Mouse (Mus musculus): Measurements from ENCODE around the gene Kat2b.
"Not testable (repeated sequence)": the region's sequence is repeated elsewhere in the genome, so short reads cannot be mapped to it uniquely, and the experiment has no call there.

Gene Kat2b

DNA sequence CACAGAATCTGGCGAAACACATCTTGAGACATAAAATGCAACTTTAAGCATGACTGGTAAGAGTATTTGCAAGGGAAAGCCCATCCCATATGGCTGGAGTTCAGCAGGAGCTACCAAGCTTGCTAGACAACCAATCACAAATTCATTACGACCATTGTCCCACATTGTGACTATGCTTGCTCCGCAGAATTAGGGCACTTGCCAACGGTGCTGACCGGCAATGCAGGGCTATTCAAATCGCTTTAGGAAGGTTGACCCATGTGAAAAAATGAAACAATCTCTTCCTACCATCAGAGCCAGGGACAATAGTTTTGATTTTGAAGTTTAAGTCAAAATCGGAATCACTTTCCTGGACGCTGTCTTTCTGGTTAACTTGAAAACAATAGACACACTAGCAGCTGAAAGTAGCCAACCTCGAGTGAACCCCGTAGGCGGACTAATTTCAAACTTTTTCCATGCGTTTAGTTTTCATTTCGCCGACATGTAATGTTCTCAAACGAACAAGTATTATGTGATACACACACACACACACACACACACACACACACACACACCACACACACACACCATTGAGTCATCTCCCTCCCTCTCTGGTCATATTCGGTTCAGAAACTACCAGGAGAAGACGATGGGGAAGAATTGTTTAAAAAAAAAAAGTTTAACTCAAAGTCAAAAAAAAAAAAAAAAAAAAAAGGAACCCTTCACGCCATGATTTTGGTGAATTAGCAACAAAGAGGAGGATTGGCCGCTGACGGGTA, at the start of gene Kat2b:
Kat2b (plus strand) TSS at position 701 of the 758 bp plus-strand sequence.
- DNase-seq (ENCODE audit: low read depth, low spot score): peak; percentile 69

DNA sequence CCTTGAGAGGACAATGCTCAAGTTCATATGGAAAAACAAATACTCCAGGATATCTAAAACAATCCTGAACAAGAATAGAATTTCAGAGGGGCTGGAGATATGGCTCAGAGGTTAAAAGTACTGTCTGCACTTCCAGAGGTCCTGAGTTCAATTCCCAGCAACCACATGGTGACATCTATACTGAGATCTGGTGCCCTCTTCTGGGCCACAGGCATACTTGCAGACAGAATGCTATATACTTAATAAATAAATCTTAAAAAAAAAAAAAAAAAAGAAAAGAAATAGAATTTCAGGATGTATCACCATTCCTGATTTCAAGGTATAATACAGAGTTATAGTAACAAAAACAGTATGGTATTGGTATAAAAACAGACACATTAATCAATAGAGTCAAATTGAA, 47.3 kb upstream of the Kat2b start:
- DNase-seq (ENCODE audit: low read depth, low spot score): peak; percentile 29

DNA sequence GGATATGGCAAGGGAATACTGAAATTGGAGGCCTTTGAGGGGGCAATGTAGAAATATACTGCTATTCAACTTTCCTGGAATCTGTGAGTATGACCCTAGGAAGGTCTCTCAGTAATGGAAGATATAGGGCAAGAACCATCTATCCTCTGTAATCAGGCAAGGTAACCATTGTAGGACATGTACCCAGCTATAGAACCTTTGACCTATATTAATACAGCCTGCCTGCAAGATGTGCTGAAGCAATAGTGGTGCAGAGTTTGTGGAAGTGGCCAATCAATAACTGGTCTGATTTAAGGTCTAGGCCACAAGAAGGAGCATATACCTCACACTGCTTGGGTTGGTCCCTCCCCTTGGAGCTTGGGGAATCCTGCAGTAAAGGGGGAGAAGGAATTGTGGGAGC, 46.2 kb upstream of the Kat2b start:
- no peak for DNase-seq (ENCODE audit: low read depth, low spot score)

DNA sequence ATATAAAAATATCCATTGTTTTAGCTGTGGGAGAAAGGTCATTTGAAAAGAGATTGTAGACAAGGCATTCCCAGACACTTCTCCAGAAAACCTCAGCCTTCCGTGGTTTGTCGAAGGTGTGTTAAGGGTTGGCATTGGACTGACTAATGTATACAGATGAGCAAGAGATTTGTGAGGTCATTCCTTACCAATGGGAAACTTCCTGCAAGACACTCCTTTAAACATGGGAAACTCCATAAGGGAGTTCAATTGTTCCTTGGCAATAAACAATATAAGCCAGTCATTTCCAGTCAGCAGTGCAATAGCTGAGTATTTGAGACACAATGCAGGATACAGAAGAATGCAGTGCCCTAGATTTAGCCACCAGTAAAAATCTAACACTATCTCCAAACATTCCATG, 38.6 kb upstream of the Kat2b start:
- no peak for DNase-seq (ENCODE audit: low read depth, low spot score)

DNA sequence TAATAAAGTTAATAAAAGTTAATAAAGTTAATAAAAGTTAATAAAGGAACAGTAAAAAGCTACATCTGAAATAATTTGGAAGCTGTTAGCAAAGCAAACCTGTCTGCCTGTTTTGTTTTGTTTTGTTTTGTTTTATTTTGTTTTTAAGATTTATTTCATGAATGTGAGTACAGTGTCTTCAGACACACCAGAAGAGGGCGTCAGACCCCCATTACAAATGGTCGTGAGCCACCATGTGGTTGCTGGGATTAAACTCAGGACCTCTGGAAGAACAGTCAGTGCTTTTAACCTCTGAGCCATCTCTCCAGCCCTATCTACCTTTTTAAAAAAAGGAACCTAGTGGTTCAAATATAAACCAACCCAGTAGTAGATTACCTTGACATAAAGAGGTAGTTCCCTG, 35.5 kb upstream of the Kat2b start:
- DNase-seq (ENCODE audit: low read depth, low spot score): peak; percentile 26

- peak; percentile 31 for DNase-seq (ENCODE audit: low read depth, low spot score)
These were observed 34.2 kb upstream of the Kat2b start for GRCm38 (mm10) chr17:53532425-53532824.

- DNase-seq (ENCODE audit: low read depth, low spot score): not testable (repeated sequence)
These were observed 27.3 kb upstream of the Kat2b start, which contains the start of gene Pp2d1 for GRCm38 (mm10) chr17:53539351-53539750. TSS of gene Pp2d1 (minus strand) at chr17:53539451.

- no peak for DNase-seq (ENCODE audit: low read depth, low spot score)
These were observed 24.1 kb upstream of the Kat2b start for GRCm38 (mm10) chr17:53542536-53542935.

DNA sequence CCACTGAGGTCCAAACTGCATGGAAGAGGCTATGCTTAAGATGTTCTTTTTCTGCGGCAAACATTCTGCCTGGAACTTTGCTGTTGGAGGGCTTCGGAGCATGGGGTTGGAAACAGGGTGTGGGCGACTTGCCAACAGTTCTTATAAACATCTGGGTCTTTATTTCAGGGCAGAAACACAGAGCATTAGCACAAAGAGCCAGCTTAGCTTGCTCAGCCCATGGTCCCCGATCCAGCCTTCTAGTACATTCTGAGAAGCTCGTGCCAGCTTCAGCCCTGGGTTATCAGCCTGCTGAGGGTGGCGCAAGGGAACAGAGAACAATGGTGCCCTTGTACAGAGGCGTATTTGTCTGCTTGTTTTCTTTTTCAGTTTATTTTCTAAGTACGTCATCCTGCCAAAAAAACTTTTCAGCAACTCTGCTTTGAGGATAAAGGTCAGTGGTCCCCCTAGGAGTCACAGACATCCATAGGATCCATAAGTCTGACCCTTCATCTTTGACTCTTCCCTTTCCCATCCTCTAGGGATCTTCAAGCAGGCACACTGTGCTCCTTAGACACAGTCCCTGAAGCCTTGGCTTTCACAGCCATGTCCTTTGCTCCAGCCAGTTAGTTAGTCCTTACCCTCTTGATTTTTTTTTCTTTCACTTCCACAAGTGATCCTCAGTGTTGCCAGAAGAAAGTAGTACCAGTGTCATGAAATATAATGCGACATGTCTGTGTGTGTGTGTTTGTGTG, 22.9 kb upstream of the Kat2b start:
- DNase-seq (ENCODE audit: low read depth, low spot score): no peak

DNA sequence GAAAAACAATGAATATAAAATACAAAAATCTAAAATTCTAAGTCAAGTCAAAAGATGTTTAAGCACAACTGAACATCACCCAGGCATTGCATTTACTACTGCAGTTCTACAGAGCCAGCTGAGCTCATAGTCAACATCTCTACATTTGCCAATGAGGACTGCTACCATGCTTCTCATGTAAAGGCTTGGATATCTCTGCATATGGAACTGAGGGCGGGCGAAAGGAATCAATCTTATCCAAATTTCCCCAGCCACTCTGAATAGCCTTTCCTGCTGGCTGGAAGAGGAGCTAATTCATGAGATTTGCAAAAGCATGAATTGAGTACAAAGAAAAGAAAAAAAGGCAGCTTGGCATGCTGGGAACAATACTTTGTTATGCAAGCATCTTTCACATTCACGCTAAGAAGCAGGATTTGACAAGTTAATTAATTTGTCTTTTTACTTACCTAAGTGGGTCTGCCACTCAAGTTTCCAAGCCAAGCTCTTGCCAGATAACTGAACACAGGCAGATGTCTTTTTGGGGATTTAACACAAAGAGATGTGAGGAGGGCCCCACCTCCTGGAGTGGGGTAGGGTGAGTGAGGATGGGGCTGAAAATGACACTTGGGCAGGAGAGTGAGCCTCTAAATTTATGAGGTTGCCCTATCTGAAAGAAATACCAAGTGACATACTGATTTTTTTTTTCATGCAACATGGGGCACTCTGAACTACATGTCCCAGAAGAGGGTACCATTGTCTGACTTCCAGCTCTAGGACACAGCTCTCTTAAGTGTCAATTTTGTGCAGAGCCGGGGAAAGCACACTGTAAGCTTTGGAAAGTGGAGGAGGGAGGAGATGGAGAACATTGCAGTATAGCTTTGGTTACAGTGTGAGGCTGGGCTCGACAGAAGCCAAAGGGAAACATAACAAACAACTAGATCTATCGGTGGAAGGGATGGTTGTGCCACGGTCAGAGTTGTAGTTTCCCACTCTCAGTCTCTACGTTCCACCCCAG, 15.1 kb upstream of the Kat2b start:
- DNase-seq (ENCODE audit: low read depth, low spot score): no peak

DNA sequence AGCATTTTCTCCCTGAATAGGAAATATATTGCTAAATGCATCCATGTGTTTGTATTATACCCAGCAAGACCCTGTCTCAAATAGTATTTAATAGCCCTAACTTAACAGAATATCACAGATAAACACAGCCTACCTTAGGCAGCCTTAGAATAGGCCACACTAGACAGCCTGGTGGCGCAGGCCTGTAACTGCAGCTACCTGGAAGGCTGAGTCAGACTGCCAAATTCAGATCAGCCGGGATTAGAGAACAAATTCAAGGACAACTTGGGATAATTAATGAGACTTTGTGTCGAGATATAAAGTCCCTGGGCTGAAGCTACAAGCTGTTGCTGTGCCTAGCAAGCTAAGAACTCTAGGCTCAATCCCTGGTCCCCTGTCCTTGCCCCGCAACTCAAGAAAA, 12.6 kb upstream of the Kat2b start:
- DNase-seq (ENCODE audit: low read depth, low spot score): no peak

- DNase-seq (ENCODE audit: low read depth, low spot score): no peak
These were observed 11.8 kb upstream of the Kat2b start for GRCm38 (mm10) chr17:53554813-53555212.

DNA sequence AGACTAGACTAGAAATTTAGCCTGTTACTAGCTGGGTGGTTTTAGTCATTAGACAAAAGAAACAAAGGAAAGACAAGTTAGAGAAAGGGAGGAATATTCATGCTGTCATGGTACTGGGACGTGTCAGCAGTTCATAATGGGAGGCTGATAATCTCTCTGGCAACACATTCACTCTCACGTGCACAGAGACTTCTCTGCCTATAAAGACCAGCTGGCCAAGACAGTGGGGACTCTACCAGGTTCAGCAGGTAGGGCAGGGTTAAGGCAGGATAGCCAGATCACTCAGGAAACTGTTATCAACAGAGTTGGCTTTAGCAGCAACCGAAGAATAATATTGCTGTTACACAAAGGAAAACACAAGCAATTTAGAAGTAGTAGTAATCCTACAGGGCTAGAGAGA, 9.2 kb upstream of the Kat2b start:
- DNase-seq (ENCODE audit: low read depth, low spot score): no peak

- DNase-seq (ENCODE audit: low read depth, low spot score): no peak
These were observed 7.0 kb upstream of the Kat2b start for GRCm38 (mm10) chr17:53559646-53560045.

DNA sequence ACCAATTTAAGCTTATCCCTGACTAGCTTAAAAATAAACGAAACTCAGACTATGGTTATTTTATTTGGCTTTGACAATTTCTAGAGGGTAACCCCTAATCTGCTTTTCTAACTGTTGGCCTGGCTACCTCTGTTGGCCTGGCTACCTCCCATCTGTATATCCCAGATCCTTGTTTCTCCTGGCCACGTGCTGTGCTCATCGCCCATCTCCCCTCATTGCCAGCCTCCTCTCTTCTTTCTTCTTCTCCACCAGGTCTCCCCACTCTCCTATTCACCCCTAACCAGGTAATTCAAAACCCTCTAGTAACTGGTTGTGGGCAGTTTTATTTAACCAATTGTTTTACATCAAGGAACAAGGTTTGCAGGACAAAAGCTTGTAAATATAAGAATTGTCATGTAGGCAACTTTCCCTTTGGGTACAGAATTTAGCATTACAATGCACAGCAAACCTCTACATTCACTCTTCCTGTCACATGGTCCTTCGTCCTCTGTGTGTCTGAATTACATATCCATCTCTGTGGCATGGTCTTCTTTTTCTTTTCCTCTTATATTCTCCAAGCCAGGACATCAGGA, 5.1 kb upstream of the Kat2b start:
- DNase-seq (ENCODE audit: low read depth, low spot score): no peak

DNA sequence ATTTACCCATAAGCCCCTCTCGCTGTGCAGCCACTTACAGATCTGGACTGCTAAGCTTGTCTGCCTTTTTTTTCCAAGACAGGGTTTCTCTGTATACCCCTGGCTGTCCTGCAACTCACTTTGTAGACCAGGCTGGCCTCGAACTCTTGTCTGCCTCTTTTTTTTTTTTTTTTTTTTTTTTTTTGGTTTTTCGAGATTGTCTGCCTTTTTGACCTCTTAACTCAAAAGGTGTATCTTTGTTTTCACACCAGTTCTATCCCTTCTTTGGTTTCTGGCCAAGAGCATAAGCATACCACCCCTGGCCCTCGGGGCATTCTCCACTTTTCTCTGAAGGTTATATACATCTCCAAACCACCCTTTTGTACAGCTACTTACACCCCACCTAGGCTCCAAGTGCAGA, 1.8 kb upstream of the Kat2b start:
- no peak for DNase-seq (ENCODE audit: low read depth, low spot score)

DNA sequence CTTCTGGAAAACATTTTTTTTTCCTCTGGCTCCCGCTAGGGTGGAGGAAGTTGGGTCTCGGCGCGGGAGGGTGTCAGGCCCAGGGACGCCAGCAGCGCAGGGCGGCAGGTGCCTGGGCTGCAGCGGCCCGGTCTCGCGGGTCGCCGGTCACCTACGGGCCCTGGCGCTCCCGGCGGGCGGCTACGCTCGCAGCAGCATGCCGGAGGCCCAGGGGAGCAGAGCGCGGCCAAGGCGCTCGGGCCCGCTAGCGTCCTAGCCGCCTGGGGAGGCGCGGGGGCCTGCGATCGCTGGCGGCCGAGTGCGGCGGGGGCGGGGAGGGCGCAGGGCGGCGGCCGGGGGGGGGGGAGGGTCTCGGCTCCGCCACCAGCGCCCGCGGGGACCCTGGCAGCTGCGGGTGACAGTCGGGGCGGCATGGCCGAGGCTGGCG, 271 bp downstream of the Kat2b start:
- DNase-seq (ENCODE audit: low read depth, low spot score): peak; percentile 87

- DNase-seq (ENCODE audit: low read depth, low spot score): peak; percentile 82
These were observed 863 bp downstream of the Kat2b start for GRCm38 (mm10) chr17:53567346-53568101.

- peak; percentile 95 for DNase-seq (ENCODE audit: low read depth, low spot score)
These were observed 1.5 kb downstream of the Kat2b start for GRCm38 (mm10) chr17:53568118-53568517.

DNA sequence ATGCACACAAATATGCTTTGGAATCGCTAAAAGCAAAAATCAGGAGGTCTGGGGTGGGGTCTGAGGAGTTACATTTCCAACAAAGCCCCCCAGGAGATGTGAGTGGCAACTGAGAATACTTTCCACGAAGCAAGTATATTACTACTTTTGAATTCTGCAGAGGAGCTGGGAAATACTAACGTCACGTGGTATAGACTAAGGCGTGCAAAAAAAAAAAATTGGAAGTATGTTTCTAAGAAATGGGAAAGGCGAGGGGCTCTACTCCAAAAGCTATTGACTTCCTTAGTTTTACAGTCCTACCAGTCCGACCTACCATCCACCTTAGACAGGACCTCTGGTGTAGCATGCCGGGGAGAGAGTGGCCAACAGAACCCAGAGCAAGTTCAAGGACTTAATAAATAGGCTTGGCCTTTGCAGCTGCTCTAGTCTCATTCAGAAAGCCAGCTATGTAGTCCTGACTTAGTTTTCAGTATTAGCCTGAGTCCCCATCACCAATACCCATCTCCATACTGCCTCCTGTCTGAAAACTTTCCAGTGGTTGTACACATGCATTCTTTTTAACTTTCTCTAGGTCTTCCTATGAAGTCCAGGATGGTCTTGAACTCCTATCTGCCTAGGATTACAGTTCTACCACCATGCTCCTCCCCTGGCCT, 2.2 kb downstream of the Kat2b start:
- DNase-seq (ENCODE audit: low read depth, low spot score): peak; percentile 64

Measured in A20 (cell line).